Mouse (Mus musculus): ENCODE measurements around the gene Tspan9. TPM values are rescaled to one million over a fixed set of nuclear protein-coding genes. Genes with fewer than 3 reads are reported as not detected.
A peak's percentile ranks its signal among the peaks of the same experiment; 100 is the strongest.

Tspan9 gene
- polyA plus RNA-seq, 1 experiment from 2014 or later: 114 TPM

DNA sequence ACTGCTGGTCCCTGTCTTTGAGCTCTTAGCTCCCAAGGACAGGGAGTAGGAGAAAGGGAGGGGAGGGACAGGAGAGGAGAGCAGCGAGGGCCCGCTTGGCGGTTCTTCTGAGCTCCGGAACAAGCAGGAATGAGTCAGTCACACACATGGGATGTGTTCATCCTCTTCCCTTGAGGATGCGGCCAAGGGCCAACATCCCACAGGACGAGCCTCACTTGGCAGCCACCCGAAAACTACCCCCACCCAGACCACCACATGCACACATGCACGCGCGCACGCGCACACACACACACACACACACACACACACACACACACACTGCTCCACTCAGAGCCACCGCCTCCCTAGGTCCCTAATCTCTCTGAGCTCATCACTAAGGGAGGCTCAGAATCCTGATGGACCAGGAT, 132.3 kb downstream of the Tspan9 start:
- H3K9ac ChIP-seq (replicated peaks): no peak overlapping the region; the same call in 1 of the 2 replicates
- 86% methylated on average over 13 of the region's 13 CpGs for WGBS
- H3K4me2 ChIP-seq: peak overlapping the region; percentile 2; the same call in 1 of the 2 replicates
- no peak overlapping the region for H3K4me3 ChIP-seq (replicated peaks)
- no peaks in the 10 kb centered on the region for H3K36me3 ChIP-seq
- H3K27ac ChIP-seq: peak overlapping the region; percentile 79
- ATAC-seq (ENCODE audit: insufficient number of reproducible peaks, insufficient read depth, low FRiP score, low TSS enrichment, low read depth): peak; percentile 27; the same call in 1 of the 2 replicates
- no peaks in the 10 kb centered on the region for H3K27me3 ChIP-seq
- H3K9me3 ChIP-seq: no peaks in the 10 kb centered on the region
- peaks cover 76% of the 10 kb centered on the region for H3K4me1 ChIP-seq (replicated peaks)

DNA sequence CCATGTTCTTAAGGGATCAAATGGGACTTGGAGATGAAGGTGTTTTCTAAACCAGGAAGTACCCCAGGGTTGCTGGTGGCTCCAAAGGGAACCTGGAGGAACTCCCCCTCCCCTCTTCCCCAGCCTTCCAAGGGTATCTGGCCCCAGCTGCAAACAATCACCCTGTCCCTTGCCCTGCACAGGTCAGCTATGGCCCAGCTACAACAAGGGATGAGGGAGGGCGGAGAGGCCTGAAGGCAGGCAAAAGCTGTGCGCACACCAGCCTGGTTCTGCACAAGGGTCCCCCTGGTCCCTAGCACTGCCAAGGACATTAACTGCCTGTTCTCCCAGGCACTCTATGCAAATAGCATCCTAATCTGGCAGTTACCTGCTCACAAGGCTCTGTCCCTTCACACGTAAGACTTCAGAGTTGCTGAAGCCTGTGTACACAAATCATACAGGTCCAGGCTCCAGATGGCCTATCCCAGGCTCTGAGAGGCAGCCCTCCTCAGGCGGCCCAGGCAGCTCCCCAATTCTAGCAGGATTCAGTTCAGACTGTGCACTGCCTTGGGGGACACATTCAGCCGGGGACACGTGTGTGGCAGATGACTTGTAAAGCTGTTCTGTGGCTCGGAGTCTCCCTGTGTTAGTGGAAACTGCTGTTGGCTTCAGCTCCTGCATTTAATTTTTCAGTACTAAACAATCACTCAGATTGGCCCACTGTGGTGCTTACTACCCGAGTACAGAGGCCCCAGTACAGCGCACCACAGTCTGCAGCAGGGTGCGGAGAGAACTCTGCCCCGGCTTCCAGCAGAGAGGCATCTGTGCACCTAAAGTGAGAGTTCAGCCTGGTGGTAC, 133.0 kb downstream of the Tspan9 start:
- peak; percentile 83 for ATAC-seq (ENCODE audit: insufficient number of reproducible peaks, insufficient read depth, low FRiP score, low TSS enrichment, low read depth)
- H3K27me3 ChIP-seq: no peaks in the 10 kb centered on the region
- no peaks in the 10 kb centered on the region for H3K36me3 ChIP-seq
- peak overlapping the region; percentile 79 for H3K27ac ChIP-seq
- no peak overlapping the region; the same call in 1 of the 2 replicates for H3K9ac ChIP-seq (replicated peaks)
- 30% methylated on average over 11 of the region's 11 CpGs for WGBS
- peaks cover 69% of the 10 kb centered on the region for H3K4me1 ChIP-seq (replicated peaks)
- H3K4me3 ChIP-seq (replicated peaks): no peak overlapping the region
- peak overlapping the region; percentile 2; the same call in 1 of the 2 replicates for H3K4me2 ChIP-seq
- H3K9me3 ChIP-seq: no peaks in the 10 kb centered on the region

DNA sequence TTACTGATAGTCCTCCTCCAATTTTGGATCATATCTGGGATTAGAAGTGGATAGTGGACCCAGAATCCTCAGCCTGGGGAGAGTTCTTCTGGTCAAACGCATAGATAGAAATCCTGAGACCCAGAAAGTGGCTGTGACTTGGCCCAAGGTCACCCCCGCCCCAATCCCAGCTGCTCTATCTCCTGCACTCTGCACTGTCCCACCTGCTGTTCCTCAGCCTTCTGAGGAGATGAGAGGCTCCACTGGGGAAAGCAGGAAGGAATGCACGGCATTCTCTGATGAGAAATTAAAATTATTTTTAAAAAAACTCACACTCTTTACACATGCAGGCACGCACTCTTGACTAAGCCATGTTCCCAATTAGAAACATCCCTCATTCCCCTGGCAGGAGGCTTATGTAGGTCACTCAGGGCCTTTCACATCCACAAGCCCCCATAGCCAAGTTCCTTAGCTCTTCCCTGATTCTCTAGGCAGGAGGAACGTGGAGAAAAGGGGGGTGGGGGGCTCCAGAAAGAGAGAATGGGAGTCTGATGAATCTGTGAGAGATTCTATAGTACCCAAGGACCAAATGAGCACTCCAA, 135.3 kb downstream of the Tspan9 start:
- no peak overlapping the region for H3K4me2 ChIP-seq
- H3K4me1 ChIP-seq (replicated peaks): peaks cover 56% of the 10 kb centered on the region
- no peaks in the 10 kb centered on the region for H3K9me3 ChIP-seq
- H3K4me3 ChIP-seq (replicated peaks): no peak overlapping the region
- no peak overlapping the region for H3K27ac ChIP-seq
- no peaks in the 10 kb centered on the region for H3K36me3 ChIP-seq
- no peaks in the 10 kb centered on the region for H3K27me3 ChIP-seq
- ATAC-seq (ENCODE audit: insufficient number of reproducible peaks, insufficient read depth, low FRiP score, low TSS enrichment, low read depth): no peak
- WGBS: 75% methylated on average over 5 of the region's 5 CpGs
- H3K9ac ChIP-seq (replicated peaks): no peak overlapping the region

DNA sequence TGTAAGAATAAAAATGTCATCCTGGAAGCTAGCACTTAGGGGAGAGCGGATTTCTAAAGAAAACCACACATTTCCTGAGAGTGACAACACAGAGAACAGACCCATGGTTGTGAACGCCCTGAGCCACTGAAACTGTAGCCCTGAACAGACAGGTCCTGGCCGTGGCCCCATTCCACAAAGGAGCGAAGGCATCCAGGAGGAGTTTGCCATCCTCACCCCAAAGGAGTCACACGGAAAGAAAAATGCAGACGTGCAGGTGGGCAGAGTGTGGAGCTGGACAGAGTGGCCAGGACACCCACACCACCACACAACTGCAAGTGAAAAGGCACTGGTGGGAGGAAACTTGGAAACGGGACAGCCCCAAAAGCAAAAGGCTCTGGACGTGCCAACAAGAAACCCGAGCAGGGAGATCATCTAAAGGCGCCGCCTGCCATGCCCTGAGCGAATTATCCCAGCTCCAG, 136.1 kb downstream of the Tspan9 start:
- Histone ChIP-seq H3K4me2 (no peak overlapping the region), H3K27ac (no peak overlapping the region), H3K4me1 (replicated peaks) (peaks cover 52% of the 10 kb centered on the region), H3K4me3 (replicated peaks) (no peak overlapping the region), H3K9ac (replicated peaks) (no peak overlapping the region), H3K36me3 (no peaks in the 10 kb centered on the region), H3K9me3 (no peaks in the 10 kb centered on the region), H3K27me3 (no peaks in the 10 kb centered on the region)
- ATAC-seq (ENCODE audit: insufficient number of reproducible peaks, insufficient read depth, low FRiP score, low TSS enrichment, low read depth): no peak
- 77% methylated on average over 12 of the region's 12 CpGs for WGBS

DNA sequence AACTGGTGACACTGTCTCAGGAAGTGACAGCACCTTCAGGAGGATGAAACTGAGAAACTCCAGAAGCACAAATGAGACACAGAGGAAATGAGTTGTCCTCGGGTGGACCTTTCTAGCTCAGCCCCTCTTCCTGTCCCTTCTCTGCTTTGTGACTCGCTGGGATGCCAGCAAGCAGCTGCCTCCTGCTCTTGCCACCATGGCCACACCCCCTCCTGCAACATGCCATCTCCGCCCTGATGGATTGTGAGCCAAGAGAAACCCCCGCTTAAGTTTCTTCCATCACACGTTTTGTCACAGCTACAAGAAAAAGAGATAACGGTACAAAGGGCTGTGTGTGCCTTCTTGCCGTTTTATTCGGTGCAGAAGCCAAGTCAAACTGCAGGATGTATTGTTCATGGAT, 137.2 kb downstream of the Tspan9 start:
- no peaks in the 10 kb centered on the region for H3K27me3 ChIP-seq
- H3K4me1 ChIP-seq (replicated peaks): peaks cover 50% of the 10 kb centered on the region
- H3K9ac ChIP-seq (replicated peaks): no peak overlapping the region
- no peak overlapping the region for H3K27ac ChIP-seq
- 53% methylated on average over 8 of the region's 8 CpGs for WGBS
- no peak for ATAC-seq (ENCODE audit: insufficient number of reproducible peaks, insufficient read depth, low FRiP score, low TSS enrichment, low read depth)
- H3K4me3 ChIP-seq (replicated peaks): no peak overlapping the region
- no peaks in the 10 kb centered on the region for H3K36me3 ChIP-seq
- no peaks in the 10 kb centered on the region for H3K9me3 ChIP-seq
- H3K4me2 ChIP-seq: no peak overlapping the region

DNA sequence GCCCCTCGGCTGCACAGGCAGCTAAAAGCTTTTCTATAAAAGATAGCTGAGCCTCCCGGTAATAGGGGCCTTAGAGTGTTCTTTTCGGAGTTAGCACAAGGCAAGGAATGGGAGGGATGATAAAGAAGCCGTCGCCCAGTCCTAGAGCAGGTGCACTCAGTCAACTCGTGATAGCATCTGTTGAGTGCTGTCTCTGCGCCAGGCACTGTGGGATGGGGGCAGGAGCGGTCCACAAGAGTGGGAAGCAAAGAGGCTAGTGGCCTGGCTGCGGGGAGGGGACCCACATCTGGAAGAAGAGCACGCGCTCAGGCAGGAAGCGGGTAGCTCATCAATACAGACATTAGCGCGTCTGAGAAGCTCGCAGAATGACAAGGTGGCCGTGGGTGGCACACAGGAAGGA, 138.8 kb downstream of the Tspan9 start:
- WGBS: 83% methylated on average over 16 of the region's 16 CpGs

DNA sequence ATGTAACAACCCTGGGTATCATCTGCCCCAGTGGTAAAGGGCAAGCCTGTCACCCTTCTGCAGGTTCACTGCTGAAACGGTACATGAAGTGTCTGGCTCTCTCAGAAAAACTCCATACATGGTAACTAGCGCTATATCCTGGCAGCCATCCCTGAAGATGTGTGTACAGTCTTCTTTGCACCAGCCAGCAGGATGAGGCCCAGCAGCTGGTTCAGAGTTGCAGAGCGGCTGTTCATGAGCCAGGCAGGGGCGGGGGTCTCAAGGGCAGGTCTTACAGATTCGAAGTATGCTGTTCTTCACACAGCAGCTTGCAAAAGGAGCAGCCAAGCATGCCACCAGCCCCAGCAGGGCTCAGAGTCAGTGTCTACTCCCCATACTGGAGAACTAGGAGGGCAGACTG, 139.9 kb downstream of the Tspan9 start:
- Histone ChIP-seq H3K9ac (replicated peaks) (no peak overlapping the region), H3K4me3 (replicated peaks) (no peak overlapping the region), H3K27me3 (no peaks in the 10 kb centered on the region), H3K4me2 (no peak overlapping the region), H3K27ac (no peak overlapping the region), H3K4me1 (replicated peaks) (peaks cover 25% of the 10 kb centered on the region), H3K9me3 (no peaks in the 10 kb centered on the region), H3K36me3 (no peaks in the 10 kb centered on the region)
- no peak for ATAC-seq (ENCODE audit: insufficient number of reproducible peaks, insufficient read depth, low FRiP score, low TSS enrichment, low read depth)
- WGBS: 69% methylated on average over 5 of the region's 5 CpGs

More for the DNA sequence above, 138.8 kb downstream of the Tspan9 start:
- H3K9me3 ChIP-seq: no peaks in the 10 kb centered on the region
- ATAC-seq (ENCODE audit: insufficient number of reproducible peaks, insufficient read depth, low FRiP score, low TSS enrichment, low read depth): no peak
- no peaks in the 10 kb centered on the region for H3K27me3 ChIP-seq
- no peak overlapping the region for H3K4me2 ChIP-seq
- H3K9ac ChIP-seq (replicated peaks): no peak overlapping the region
- no peak overlapping the region for H3K4me3 ChIP-seq (replicated peaks)
- H3K4me1 ChIP-seq (replicated peaks): peaks cover 34% of the 10 kb centered on the region
- no peak overlapping the region for H3K27ac ChIP-seq
- H3K36me3 ChIP-seq: no peaks in the 10 kb centered on the region

DNA sequence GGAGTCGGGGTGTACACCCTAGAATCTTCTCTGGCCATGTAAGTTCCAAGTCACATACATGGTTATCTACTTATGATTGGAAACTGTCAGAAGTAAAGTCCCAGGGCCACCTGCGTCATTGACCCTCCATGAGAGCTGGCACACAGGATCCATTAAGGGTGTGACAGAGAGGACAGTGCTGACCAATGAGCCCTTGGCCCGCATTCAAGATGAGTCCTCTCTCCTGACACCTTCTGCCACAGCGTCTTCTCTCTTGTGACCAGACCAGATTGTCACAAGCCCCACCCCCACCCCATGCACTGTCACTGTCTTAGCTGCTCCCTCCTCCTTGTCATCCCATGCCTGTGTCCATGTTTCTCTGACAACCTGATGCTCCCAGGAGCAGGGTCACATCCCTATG, 140.7 kb downstream of the Tspan9 start:
- 79% methylated on average over 4 of the region's 4 CpGs for WGBS
- no peak overlapping the region for H3K4me2 ChIP-seq
- H3K36me3 ChIP-seq: peaks cover 3% of the 10 kb centered on the region
- H3K9ac ChIP-seq (replicated peaks): no peak overlapping the region
- H3K4me3 ChIP-seq (replicated peaks): no peak overlapping the region
- peaks cover 19% of the 10 kb centered on the region for H3K4me1 ChIP-seq (replicated peaks)
- no peaks in the 10 kb centered on the region for H3K9me3 ChIP-seq
- no peak overlapping the region for H3K27ac ChIP-seq
- no peaks in the 10 kb centered on the region for H3K27me3 ChIP-seq
- ATAC-seq (ENCODE audit: insufficient number of reproducible peaks, insufficient read depth, low FRiP score, low TSS enrichment, low read depth): no peak

DNA sequence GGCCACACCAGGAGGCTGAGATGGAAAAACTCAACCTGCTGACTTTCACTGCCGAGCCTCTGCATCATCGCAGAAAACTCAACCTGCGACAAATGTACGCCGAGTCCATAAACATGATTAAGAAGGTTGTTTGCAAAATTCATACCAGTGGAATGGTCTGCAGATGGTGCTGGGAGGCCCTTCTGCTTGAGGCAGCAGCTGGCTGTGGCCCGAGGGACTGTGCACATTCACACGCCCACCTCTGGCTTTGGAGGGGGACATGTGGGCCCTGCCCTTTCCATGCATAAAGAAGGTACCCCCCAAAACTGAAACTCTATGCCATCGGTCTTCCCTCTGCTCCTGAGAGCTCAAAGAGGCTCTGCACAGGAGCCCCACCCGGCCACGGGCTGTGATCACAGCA, 141.3 kb downstream of the Tspan9 start:
- Histone ChIP-seq H3K4me1 (replicated peaks) (peaks cover 19% of the 10 kb centered on the region), H3K4me2 (0 out of 2 replicates have a peak overlapping the region, but pooled peaks have one; percentile 10), H3K4me3 (replicated peaks) (no peak overlapping the region), H3K36me3 (peaks cover 8% of the 10 kb centered on the region), H3K9ac (replicated peaks) (no peak overlapping the region), H3K27ac (0 out of 2 replicates have a peak overlapping the region, but pooled peaks have one; percentile 53), H3K9me3 (no peaks in the 10 kb centered on the region), H3K27me3 (no peaks in the 10 kb centered on the region)
- WGBS: 48% methylated on average over 10 of the region's 10 CpGs
- ATAC-seq (ENCODE audit: insufficient number of reproducible peaks, insufficient read depth, low FRiP score, low TSS enrichment, low read depth): no peak

DNA sequence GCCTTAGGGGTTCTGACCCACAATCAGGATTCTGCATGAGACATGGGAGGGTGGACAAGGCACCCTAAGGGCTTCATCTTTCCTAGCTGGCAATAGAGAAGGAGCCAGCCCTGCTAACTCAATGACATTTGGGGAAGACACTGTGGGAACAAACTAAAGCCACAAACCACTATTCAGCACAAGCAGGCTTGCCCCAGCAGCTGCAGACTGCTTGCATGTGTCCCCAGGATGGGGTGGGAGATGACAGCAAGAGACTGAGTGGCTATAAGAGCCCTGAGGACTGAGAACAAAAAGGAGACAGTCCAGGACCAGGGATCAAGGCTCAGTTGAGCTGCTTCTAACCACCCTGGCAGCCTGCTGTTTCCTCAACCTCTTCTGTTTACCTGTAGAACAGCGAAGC, 141.8 kb downstream of the Tspan9 start:
- 0 out of 2 replicates have a peak overlapping the region, but pooled peaks have one; percentile 10 for H3K4me2 ChIP-seq
- no peaks in the 10 kb centered on the region for H3K9me3 ChIP-seq
- H3K4me3 ChIP-seq (replicated peaks): no peak overlapping the region
- H3K4me1 ChIP-seq (replicated peaks): peaks cover 18% of the 10 kb centered on the region
- H3K36me3 ChIP-seq: peaks cover 9% of the 10 kb centered on the region
- ATAC-seq (ENCODE audit: insufficient number of reproducible peaks, insufficient read depth, low FRiP score, low TSS enrichment, low read depth): no peak
- H3K9ac ChIP-seq (replicated peaks): no peak overlapping the region
- H3K27me3 ChIP-seq: no peaks in the 10 kb centered on the region
- H3K27ac ChIP-seq: 0 out of 2 replicates have a peak overlapping the region, but pooled peaks have one; percentile 53
- WGBS: 70% methylated on average over 1 of the region's 1 CpGs

DNA sequence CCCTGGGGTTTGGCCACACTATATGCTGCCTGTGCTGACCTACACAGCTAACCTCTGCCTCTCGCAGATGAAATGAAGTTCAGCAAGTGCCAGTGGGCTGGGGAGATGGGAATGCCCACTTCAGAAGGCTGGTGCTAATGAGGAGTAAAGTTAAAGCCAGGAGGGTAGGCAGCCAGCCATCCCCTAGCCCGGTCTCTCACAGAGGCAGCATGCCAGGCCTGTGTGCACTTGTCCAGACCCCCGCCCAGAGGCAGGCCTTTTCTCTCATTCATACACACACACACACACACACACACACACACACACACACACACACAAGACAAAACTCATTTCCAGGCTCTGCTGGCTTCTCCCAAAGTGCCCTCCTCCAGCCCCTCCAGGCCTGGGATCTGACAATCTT, 142.6 kb downstream of the Tspan9 start:
- H3K27ac ChIP-seq: no peak overlapping the region
- H3K4me2 ChIP-seq: no peak overlapping the region
- no peak for ATAC-seq (ENCODE audit: insufficient number of reproducible peaks, insufficient read depth, low FRiP score, low TSS enrichment, low read depth)
- no peak overlapping the region for H3K4me3 ChIP-seq (replicated peaks)
- peaks cover 13% of the 10 kb centered on the region for H3K4me1 ChIP-seq (replicated peaks)
- 94% methylated on average over 3 of the region's 3 CpGs for WGBS
- no peaks in the 10 kb centered on the region for H3K9me3 ChIP-seq
- H3K27me3 ChIP-seq: no peaks in the 10 kb centered on the region
- H3K36me3 ChIP-seq: peaks cover 9% of the 10 kb centered on the region
- H3K9ac ChIP-seq (replicated peaks): no peak overlapping the region

Measured in limb, embryonic 12.5 days (tissue).